Mouse (Mus musculus): ENCODE results near the gene Slc17a5.

DNA sequence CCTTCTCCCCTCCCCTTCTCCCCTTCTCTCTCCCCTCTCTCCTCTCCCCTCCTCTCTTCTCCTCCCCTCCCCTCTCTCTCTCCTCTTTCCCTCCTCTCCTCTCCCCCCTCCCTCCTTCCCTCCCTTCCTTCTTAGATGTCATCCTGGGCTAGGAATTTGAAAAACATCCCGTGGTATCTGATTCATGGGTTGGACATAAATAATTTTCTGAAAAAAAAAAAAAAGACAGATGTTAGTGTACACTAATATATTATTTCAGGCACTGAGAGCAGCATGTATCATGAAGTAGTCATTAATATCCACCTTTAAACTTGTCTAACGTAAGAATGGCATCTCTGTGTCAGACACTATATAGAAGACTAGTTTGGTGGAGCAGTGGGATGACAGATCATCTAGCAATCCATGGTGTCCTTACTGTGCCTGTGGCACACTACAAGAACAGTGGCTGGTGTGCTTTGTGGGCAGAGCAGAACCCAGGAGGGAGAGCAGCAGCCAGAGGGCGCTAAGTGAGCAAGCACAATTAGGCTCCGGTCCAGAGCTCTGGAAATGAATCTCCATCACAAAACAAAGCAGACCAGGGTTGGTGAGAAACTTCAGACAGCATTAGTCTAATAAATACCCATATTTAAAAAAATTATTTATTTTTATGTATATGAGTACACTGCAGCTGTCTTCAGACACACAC, 13.3 kb upstream of the Slc17a5 start:
- TF ChIP-seq CTCF (IDR thresholded peaks at IDR 0.05; ENCODE audit: low read depth, low read length) (peak; percentile 81), EP300 (IDR thresholded peaks at IDR 0.05; ENCODE audit: insufficient read depth, low read depth, low read length) (no peak), POLR2A (IDR thresholded peaks at IDR 0.05; ENCODE audit: insufficient read depth, low read length) (no peak)

All from ES-Bruce4 (cell line).